Mouse (Mus musculus): ENCODE measurements around the gene Etl4. TPM values are rescaled to one million over a fixed set of nuclear protein-coding genes. Genes with fewer than 3 reads are reported as not detected.
"Not testable (repeated sequence)": the region's sequence is repeated elsewhere in the genome, so short reads cannot be mapped to it uniquely, and the experiment has no call there.

Etl4 gene
- polyA plus RNA-seq, 1 experiment from 2014 or later, result 5.0 TPM

GRCm38 (mm10) chr2:20339919-20340318 lies 430.3 kb downstream of the Etl4 start:
- 25% methylated on average over 12 of the region's 12 CpGs for WGBS
- H3K9ac ChIP-seq, result no peak overlapping the region
- H3K27ac ChIP-seq (replicated peaks), result no peak overlapping the region
- no peaks in the 10 kb centered on the region for H3K27me3 ChIP-seq
- peak overlapping the region; percentile 18 for H3K4me3 ChIP-seq
- no peaks in the 10 kb centered on the region for H3K9me3 ChIP-seq
- H3K4me1 ChIP-seq (replicated peaks), result 0 out of 2 replicates have a peak, but pooled peaks cover 5% of the 10 kb centered on the region
- ATAC-seq (ENCODE audit: low FRiP score, low read depth), result 0 out of 2 replicates have a peak, but pooled peaks have one; percentile 38
- peak overlapping the region; percentile 48 for H3K4me2 ChIP-seq
- no peaks in the 10 kb centered on the region for H3K36me3 ChIP-seq

GRCm38 (mm10) chr2:20346873-20347272 lies 437.3 kb downstream of the Etl4 start:
- no peak overlapping the region for H3K4me3 ChIP-seq
- H3K9me3 ChIP-seq, result no peaks in the 10 kb centered on the region
- no peaks in the 10 kb centered on the region for H3K4me1 ChIP-seq (replicated peaks)
- WGBS, result 50% methylated on average over 3 of the region's 3 CpGs
- H3K9ac ChIP-seq, result no peak overlapping the region
- no peak overlapping the region for H3K4me2 ChIP-seq
- no peak for ATAC-seq (ENCODE audit: low FRiP score, low read depth)
- H3K27ac ChIP-seq (replicated peaks), result no peak overlapping the region
- H3K27me3 ChIP-seq, result no peaks in the 10 kb centered on the region
- no peaks in the 10 kb centered on the region for H3K36me3 ChIP-seq

- H3K27ac ChIP-seq (replicated peaks), result no peak overlapping the region
- no peaks in the 10 kb centered on the region for H3K27me3 ChIP-seq
- WGBS, result 82% methylated on average over 5 of the region's 5 CpGs
- no peaks in the 10 kb centered on the region for H3K4me1 ChIP-seq (replicated peaks)
- H3K9me3 ChIP-seq, result no peaks in the 10 kb centered on the region
- no peak overlapping the region for H3K4me2 ChIP-seq
- H3K36me3 ChIP-seq, result no peaks in the 10 kb centered on the region
- no peak overlapping the region for H3K9ac ChIP-seq
- no peak overlapping the region for H3K4me3 ChIP-seq
- no peak for ATAC-seq (ENCODE audit: low FRiP score, low read depth)
These were observed 439.7 kb downstream of the Etl4 start for GRCm38 (mm10) chr2:20349268-20349667.

GRCm38 (mm10) chr2:20352796-20353195 lies 443.2 kb downstream of the Etl4 start:
- Histone ChIP-seq H3K27ac (replicated peaks) (no peak overlapping the region), H3K4me3 (no peak overlapping the region), H3K4me2 (no peak overlapping the region), H3K9ac (no peak overlapping the region), H3K27me3 (no peaks in the 10 kb centered on the region), H3K36me3 (no peaks in the 10 kb centered on the region), H3K4me1 (replicated peaks) (no peaks in the 10 kb centered on the region), H3K9me3 (no peaks in the 10 kb centered on the region)
- no peak for ATAC-seq (ENCODE audit: low FRiP score, low read depth)

GRCm38 (mm10) chr2:20377026-20377425 lies 467.4 kb downstream of the Etl4 start:
- Histone ChIP-seq H3K4me3 (no peak overlapping the region), H3K9ac (no peak overlapping the region), H3K36me3 (no peaks in the 10 kb centered on the region), H3K4me2 (no peak overlapping the region), H3K9me3 (no peaks in the 10 kb centered on the region), H3K27me3 (no peaks in the 10 kb centered on the region), H3K4me1 (replicated peaks) (no peaks in the 10 kb centered on the region), H3K27ac (replicated peaks) (no peak overlapping the region)
- ATAC-seq (ENCODE audit: low FRiP score, low read depth), result no peak
- 86% methylated on average over 2 of the region's 2 CpGs for WGBS

GRCm38 (mm10) chr2:20380874-20381273 lies 471.3 kb downstream of the Etl4 start:
- not testable (repeated sequence) for H3K27me3 ChIP-seq; H3K9ac ChIP-seq; H3K36me3 ChIP-seq; H3K9me3 ChIP-seq; ATAC-seq (ENCODE audit: low FRiP score, low read depth); H3K4me2 ChIP-seq; H3K4me3 ChIP-seq; H3K27ac ChIP-seq (replicated peaks); H3K4me1 ChIP-seq (replicated peaks)
- WGBS, result 91% methylated on average over 5 of the region's 8 CpGs

GRCm38 (mm10) chr2:20394083-20394482 lies 484.5 kb downstream of the Etl4 start:
- Histone ChIP-seq H3K9me3 (no peaks in the 10 kb centered on the region), H3K27me3 (no peaks in the 10 kb centered on the region), H3K4me2 (no peak overlapping the region), H3K27ac (replicated peaks) (no peak overlapping the region), H3K36me3 (no peaks in the 10 kb centered on the region), H3K4me1 (replicated peaks) (no peaks in the 10 kb centered on the region), H3K9ac (no peak overlapping the region), H3K4me3 (no peak overlapping the region)
- ATAC-seq (ENCODE audit: low FRiP score, low read depth), result no peak

- no peak for ATAC-seq (ENCODE audit: low FRiP score, low read depth)
- 90% methylated on average over 6 of the region's 6 CpGs for WGBS
These were observed 487.4 kb downstream of the Etl4 start for GRCm38 (mm10) chr2:20396978-20397377.

GRCm38 (mm10) chr2:20400556-20400955 lies 491.0 kb downstream of the Etl4 start:
- Histone ChIP-seq H3K27ac (replicated peaks) (no peak overlapping the region), H3K4me2 (no peak overlapping the region), H3K4me1 (replicated peaks) (no peaks in the 10 kb centered on the region), H3K9me3 (no peaks in the 10 kb centered on the region), H3K27me3 (no peaks in the 10 kb centered on the region), H3K9ac (no peak overlapping the region), H3K4me3 (no peak overlapping the region), H3K36me3 (no peaks in the 10 kb centered on the region)
- ATAC-seq (ENCODE audit: low FRiP score, low read depth), result no peak
- 63% methylated on average over 3 of the region's 3 CpGs for WGBS

More at GRCm38 (mm10) chr2:20396978-20397377, 487.4 kb downstream of the Etl4 start:
- H3K27ac ChIP-seq (replicated peaks), result no peak overlapping the region
- no peaks in the 10 kb centered on the region for H3K9me3 ChIP-seq
- H3K9ac ChIP-seq, result no peak overlapping the region
- H3K27me3 ChIP-seq, result no peaks in the 10 kb centered on the region
- no peak overlapping the region for H3K4me2 ChIP-seq
- no peaks in the 10 kb centered on the region for H3K36me3 ChIP-seq
- H3K4me1 ChIP-seq (replicated peaks), result no peaks in the 10 kb centered on the region
- H3K4me3 ChIP-seq, result no peak overlapping the region

GRCm38 (mm10) chr2:20404395-20404794 lies 494.8 kb downstream of the Etl4 start:
- Histone ChIP-seq H3K27ac (replicated peaks) (no peak overlapping the region), H3K4me2 (no peak overlapping the region), H3K9ac (no peak overlapping the region), H3K27me3 (no peaks in the 10 kb centered on the region), H3K4me1 (replicated peaks) (no peaks in the 10 kb centered on the region), H3K4me3 (no peak overlapping the region), H3K9me3 (no peaks in the 10 kb centered on the region), H3K36me3 (no peaks in the 10 kb centered on the region)
- WGBS, result 59% methylated on average over 1 of the region's 1 CpGs
- no peak for ATAC-seq (ENCODE audit: low FRiP score, low read depth)

- Histone ChIP-seq H3K4me1 (replicated peaks) (no peaks in the 10 kb centered on the region), H3K9me3 (no peaks in the 10 kb centered on the region), H3K9ac (no peak overlapping the region), H3K4me3 (no peak overlapping the region), H3K36me3 (no peaks in the 10 kb centered on the region), H3K4me2 (no peak overlapping the region), H3K27ac (replicated peaks) (no peak overlapping the region), H3K27me3 (no peaks in the 10 kb centered on the region)
- WGBS, result 57% methylated on average over 5 of the region's 5 CpGs
- ATAC-seq (ENCODE audit: low FRiP score, low read depth), result no peak
These were observed 497.5 kb downstream of the Etl4 start for GRCm38 (mm10) chr2:20407101-20407500.

- no peak for ATAC-seq (ENCODE audit: low FRiP score, low read depth)
- WGBS, result 82% methylated on average over 4 of the region's 4 CpGs
- no peaks in the 10 kb centered on the region for H3K27me3 ChIP-seq
- H3K4me3 ChIP-seq, result no peak overlapping the region
- H3K36me3 ChIP-seq, result no peaks in the 10 kb centered on the region
- no peak overlapping the region for H3K27ac ChIP-seq (replicated peaks)
- H3K4me2 ChIP-seq, result no peak overlapping the region
- H3K9me3 ChIP-seq, result no peaks in the 10 kb centered on the region
- H3K9ac ChIP-seq, result no peak overlapping the region
- H3K4me1 ChIP-seq (replicated peaks), result no peaks in the 10 kb centered on the region
These were observed 505.3 kb downstream of the Etl4 start for GRCm38 (mm10) chr2:20414856-20415255.

- 33% methylated on average over 8 of the region's 8 CpGs for WGBS
- no peak overlapping the region for H3K4me2 ChIP-seq
- no peak overlapping the region for H3K4me3 ChIP-seq
- H3K36me3 ChIP-seq, result no peaks in the 10 kb centered on the region
- no peak for ATAC-seq (ENCODE audit: low FRiP score, low read depth)
- H3K27ac ChIP-seq (replicated peaks), result no peak overlapping the region
- no peak overlapping the region for H3K9ac ChIP-seq
- H3K27me3 ChIP-seq, result no peaks in the 10 kb centered on the region
- H3K9me3 ChIP-seq, result no peaks in the 10 kb centered on the region
- H3K4me1 ChIP-seq (replicated peaks), result peaks cover 4% of the 10 kb centered on the region; the same call in 1 of the 2 replicates
These were observed 507.5 kb downstream of the Etl4 start for GRCm38 (mm10) chr2:20416934-20417614.
